Mouse (Mus musculus): ENCODE measurements at regions not wholly inside any gene's neighbourhood (a gene's known extent, or its start where the extent isn't known, plus 50 kb on each side); places are given as distances from the start of the nearest gene placed in this dataset.

- WGBS = 48% methylated on average over 4 of the region's 4 CpGs
- no peak for DNase-seq
- TF ChIP-seq POLR2A (IDR thresholded peaks at IDR 0.05; ENCODE audit: borderline replicate concordance, extremely low read depth, low read depth, low read length) (no peak), CTCF (IDR thresholded peaks at IDR 0.05; ENCODE audit: insufficient read depth, low read length) (no peak)
- Histone ChIP-seq H3K4me1 (ENCODE audit: control insufficient read depth, insufficient read depth, low read length) (no peaks in the 10 kb centered on the region), H3K4me3 (replicated peaks; ENCODE audit: extremely low read depth, low read depth, low read length) (no peak overlapping the region)
These were observed 340.9 kb upstream of the Apob start for GRCm38 (mm10) chr12:7636417-7637175.

GRCm38 (mm10) chr12:7637629-7638028 is 339.8 kb upstream of the Apob start:
- H3K4me1 ChIP-seq (ENCODE audit: control insufficient read depth, insufficient read depth, low read length) = no peaks in the 10 kb centered on the region
- no peak for DNase-seq
- WGBS = 57% methylated on average over 4 of the region's 4 CpGs
- no peak overlapping the region for H3K4me3 ChIP-seq (replicated peaks; ENCODE audit: extremely low read depth, low read depth, low read length)
- TF ChIP-seq POLR2A (IDR thresholded peaks at IDR 0.05; ENCODE audit: borderline replicate concordance, extremely low read depth, low read depth, low read length) = no peak

DNA sequence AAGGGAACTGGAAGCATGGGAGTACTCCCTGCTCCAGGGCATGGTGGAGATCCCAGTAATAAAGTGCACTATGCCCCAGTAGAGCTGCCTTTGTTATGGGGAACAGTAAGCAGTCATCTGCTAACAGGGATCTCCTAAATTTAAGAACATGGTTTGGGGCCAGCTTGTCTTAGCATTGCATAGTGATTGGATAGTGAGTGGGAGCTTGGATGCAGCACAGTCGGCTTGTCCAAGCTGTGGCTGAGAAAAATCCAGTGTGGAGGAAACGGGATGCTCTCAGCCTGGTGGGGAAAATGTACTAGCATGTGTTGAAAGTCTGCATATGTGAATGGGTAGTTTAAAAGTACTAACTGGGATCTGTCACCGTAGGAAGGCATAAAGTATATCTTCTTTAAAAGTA is 326.6 kb upstream of the Apob start:
- TF ChIP-seq POLR2A (IDR thresholded peaks at IDR 0.05; ENCODE audit: borderline replicate concordance, extremely low read depth, low read depth, low read length) = no peak
- WGBS = 72% methylated on average over 3 of the region's 3 CpGs

DNA sequence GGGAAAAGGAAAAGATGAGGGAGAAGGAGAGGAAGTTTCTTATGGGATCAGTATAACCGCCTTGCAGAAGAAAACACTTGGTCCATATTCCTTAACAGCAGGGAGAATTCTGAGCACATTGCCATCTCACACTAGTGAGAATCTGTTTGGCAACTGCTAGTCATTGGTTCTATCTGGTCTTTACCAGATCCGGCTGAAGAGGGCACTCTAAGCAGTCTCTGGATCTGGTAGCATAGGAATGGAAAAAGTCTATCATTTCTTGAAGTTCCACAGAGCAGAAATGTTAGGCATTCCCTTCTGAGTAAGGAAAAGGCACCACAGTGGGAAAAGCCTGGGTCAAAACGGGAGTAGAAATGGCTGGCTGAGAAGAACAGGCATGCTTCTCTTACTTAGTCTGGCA is 315.4 kb upstream of the Apob start:
- Histone ChIP-seq H3K4me3 (replicated peaks; ENCODE audit: extremely low read depth, low read depth, low read length) (no peak overlapping the region), H3K4me1 (ENCODE audit: control insufficient read depth, insufficient read depth, low read length) (no peaks in the 10 kb centered on the region)
- WGBS = 50% methylated on average over 3 of the region's 3 CpGs
- TF ChIP-seq POLR2A (IDR thresholded peaks at IDR 0.05; ENCODE audit: borderline replicate concordance, extremely low read depth, low read depth, low read length) (no peak), CTCF (IDR thresholded peaks at IDR 0.05; ENCODE audit: insufficient read depth, low read length) (no peak)
- no peak for DNase-seq

More for the DNA sequence above, 326.6 kb upstream of the Apob start:
- DNase-seq = no peak
- no peak overlapping the region for H3K4me3 ChIP-seq (replicated peaks; ENCODE audit: extremely low read depth, low read depth, low read length)
- H3K4me1 ChIP-seq (ENCODE audit: control insufficient read depth, insufficient read depth, low read length) = no peaks in the 10 kb centered on the region

DNA sequence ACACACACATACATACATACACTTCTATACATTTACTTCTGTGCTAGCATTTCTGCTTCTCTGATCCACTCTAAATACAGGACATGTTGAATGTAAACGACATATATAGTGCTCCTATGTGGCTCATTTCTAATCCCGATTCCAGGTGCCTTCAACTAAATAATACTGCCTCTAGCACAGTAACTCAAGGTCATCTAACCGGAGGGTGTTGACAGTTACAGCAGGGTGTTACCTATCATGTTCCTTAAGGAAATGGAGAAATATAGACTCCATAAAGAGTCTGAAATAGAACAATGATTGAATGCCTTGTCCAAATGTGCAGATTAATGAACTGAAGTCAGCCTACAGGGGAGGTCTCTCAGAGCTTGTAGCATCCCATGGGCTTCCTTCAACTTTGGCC is 307.3 kb upstream of the Apob start:
- no peak for DNase-seq
- H3K4me1 ChIP-seq (ENCODE audit: control insufficient read depth, insufficient read depth, low read length) = no peaks in the 10 kb centered on the region
- 65% methylated on average over 3 of the region's 3 CpGs for whole genome bisulfite sequencing
- TF ChIP-seq POLR2A (IDR thresholded peaks at IDR 0.05; ENCODE audit: borderline replicate concordance, extremely low read depth, low read depth, low read length) = no peak
- TF ChIP-seq CTCF (IDR thresholded peaks at IDR 0.05; ENCODE audit: insufficient read depth, low read length) = no peak
- no peak overlapping the region for H3K4me3 ChIP-seq (replicated peaks; ENCODE audit: extremely low read depth, low read depth, low read length)

DNA sequence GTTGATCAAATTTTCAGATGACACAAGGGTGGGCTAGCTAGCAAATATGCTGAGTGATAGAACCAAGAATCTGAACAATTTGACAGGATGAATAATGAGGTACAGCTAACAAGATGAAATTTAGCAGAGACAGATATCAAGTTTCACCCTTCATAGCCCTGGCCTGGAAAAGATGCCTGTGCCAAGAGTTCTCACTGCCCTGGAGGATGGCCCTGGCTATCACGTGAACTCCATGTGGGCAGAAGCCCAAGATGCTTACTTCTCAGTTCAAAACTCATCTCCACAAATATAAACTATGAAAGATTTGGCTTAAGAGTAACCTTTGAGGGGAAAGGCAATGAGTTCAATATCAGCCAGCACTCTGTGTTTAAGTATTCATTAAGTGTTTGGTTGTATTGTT is 306.9 kb upstream of the Apob start:
- 23% methylated on average over 1 of the region's 1 CpGs for WGBS
- no peak overlapping the region for H3K4me3 ChIP-seq (replicated peaks; ENCODE audit: extremely low read depth, low read depth, low read length)
- no peak for DNase-seq
- no peaks in the 10 kb centered on the region for H3K4me1 ChIP-seq (ENCODE audit: control insufficient read depth, insufficient read depth, low read length)
- TF ChIP-seq CTCF (IDR thresholded peaks at IDR 0.05; ENCODE audit: insufficient read depth, low read length) (no peak), POLR2A (IDR thresholded peaks at IDR 0.05; ENCODE audit: borderline replicate concordance, extremely low read depth, low read depth, low read length) (no peak)

GRCm38 (mm10) chr12:7691996-7692395 is 285.5 kb upstream of the Apob start:
- WGBS = 57% methylated on average over 7 of the region's 7 CpGs
- no peak overlapping the region for H3K4me3 ChIP-seq (replicated peaks; ENCODE audit: extremely low read depth, low read depth, low read length)
- DNase-seq = no peak
- no peak for TF ChIP-seq POLR2A (IDR thresholded peaks at IDR 0.05; ENCODE audit: borderline replicate concordance, extremely low read depth, low read depth, low read length)
- no peak for TF ChIP-seq CTCF (IDR thresholded peaks at IDR 0.05; ENCODE audit: insufficient read depth, low read length)
- no peaks in the 10 kb centered on the region for H3K4me1 ChIP-seq (ENCODE audit: control insufficient read depth, insufficient read depth, low read length)

GRCm38 (mm10) chr12:7698324-7698944 is 279.0 kb upstream of the Apob start:
- TF ChIP-seq POLR2A (IDR thresholded peaks at IDR 0.05; ENCODE audit: borderline replicate concordance, extremely low read depth, low read depth, low read length) = no peak
- TF ChIP-seq CTCF (IDR thresholded peaks at IDR 0.05; ENCODE audit: insufficient read depth, low read length) = no peak
- DNase-seq = no peak
- Histone ChIP-seq H3K4me3 (replicated peaks; ENCODE audit: extremely low read depth, low read depth, low read length) (no peak overlapping the region), H3K4me1 (ENCODE audit: control insufficient read depth, insufficient read depth, low read length) (no peaks in the 10 kb centered on the region)
- WGBS = 73% methylated on average over 8 of the region's 8 CpGs

DNA sequence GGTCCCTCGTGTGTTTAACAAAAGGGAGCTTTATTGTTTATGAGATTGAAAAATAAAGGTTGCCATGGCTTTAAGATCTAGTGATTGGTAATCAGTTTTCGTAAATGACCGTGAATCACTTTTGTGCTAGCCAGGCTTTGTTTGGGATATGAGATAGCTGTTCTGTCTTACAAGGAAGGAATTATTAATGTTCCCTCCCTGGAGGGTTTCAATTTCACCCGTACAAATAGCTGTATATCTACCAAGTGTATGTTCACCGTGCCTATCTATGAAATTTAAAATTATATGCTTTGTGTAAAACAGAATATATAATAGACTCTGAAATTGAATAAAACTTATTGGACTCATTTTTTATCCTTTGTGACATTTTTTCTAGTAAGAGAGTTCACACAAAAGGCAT is 268.3 kb upstream of the Apob start:
- 63% methylated on average over 5 of the region's 5 CpGs for WGBS
- Histone ChIP-seq H3K4me1 (ENCODE audit: control insufficient read depth, insufficient read depth, low read length) (no peaks in the 10 kb centered on the region), H3K4me3 (replicated peaks; ENCODE audit: extremely low read depth, low read depth, low read length) (no peak overlapping the region)
- no peak for DNase-seq
- no peak for TF ChIP-seq CTCF (IDR thresholded peaks at IDR 0.05; ENCODE audit: insufficient read depth, low read length)
- TF ChIP-seq POLR2A (IDR thresholded peaks at IDR 0.05; ENCODE audit: borderline replicate concordance, extremely low read depth, low read depth, low read length) = no peak

DNA sequence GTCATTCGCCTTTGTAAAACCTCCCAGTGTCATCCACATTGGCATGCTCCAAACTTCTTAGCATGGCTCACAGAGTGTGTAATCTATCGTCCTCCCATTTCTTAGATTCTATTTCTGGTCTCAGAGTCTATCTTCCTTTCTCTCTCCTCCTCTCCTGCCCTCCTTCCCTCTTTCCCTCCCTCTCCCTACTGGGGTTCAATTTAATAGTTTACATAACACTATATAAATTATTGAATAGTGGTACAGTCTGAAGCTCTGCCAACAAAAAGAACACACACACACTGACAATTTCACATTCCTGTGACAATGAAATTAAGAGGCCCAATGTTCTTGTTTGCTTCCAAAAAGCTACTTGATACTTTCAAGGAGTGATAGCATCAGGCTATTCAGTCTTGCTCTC is 267.6 kb upstream of the Apob start:
- H3K4me3 ChIP-seq (replicated peaks; ENCODE audit: extremely low read depth, low read depth, low read length) = no peak overlapping the region
- WGBS = 62% methylated on average over 2 of the region's 2 CpGs
- TF ChIP-seq POLR2A (IDR thresholded peaks at IDR 0.05; ENCODE audit: borderline replicate concordance, extremely low read depth, low read depth, low read length) = no peak
- no peak for TF ChIP-seq CTCF (IDR thresholded peaks at IDR 0.05; ENCODE audit: insufficient read depth, low read length)
- no peak for DNase-seq
- no peaks in the 10 kb centered on the region for H3K4me1 ChIP-seq (ENCODE audit: control insufficient read depth, insufficient read depth, low read length)
